Mouse (Mus musculus): ENCODE results near the gene Rgs16. TPM values are rescaled to one million over a fixed set of nuclear protein-coding genes. Genes with fewer than 3 reads are reported as not detected.

Gene Rgs16
- total and polyA plus RNA-seq, 3 experiments = not detected

DNA sequence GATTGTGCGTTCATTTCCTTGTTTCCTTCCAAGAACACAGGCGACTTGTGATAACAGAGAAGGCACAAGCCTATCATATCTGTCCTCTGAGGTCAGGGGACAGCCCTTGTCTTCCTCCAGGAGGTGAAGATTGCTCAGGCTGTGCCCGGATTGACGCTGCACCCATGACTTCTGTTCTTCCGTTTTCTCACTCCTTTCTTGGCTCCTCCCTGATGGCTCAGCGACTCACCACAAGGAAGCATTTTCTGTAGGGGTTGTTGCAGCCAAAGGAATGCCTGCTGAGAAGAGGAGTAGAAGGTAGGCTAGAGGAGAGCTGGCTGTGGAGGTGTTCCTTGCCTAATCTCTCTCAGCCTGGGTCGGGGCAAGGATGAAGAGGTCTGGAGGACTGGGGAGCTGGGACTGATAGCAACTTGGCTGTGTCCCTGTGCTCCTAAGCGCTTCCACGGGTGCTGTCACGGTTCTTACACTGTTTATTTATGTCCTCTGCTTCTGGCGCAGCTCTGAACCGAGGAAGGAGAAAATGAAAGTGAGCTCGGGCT is 11.7 kb downstream of the Rgs16 start:
- peaks cover 67% of the 10 kb centered on the region for H3K4me1 ChIP-seq (ENCODE audit: insufficient read depth, low read depth, low read length)
- peaks cover 30% of the 10 kb centered on the region for H3K36me3 ChIP-seq (replicated peaks)
- DNase-seq (ENCODE audit: low spot score) = peak; percentile 45
- TF ChIP-seq CTCF (IDR thresholded peaks at IDR 0.05; ENCODE audit: low read depth, low read length) (no peak), TAL1 (conservative IDR thresholded peaks at IDR 0.05; ENCODE audit: low read depth, low read length) (no peak), POLR2AphosphoS5 (IDR thresholded peaks at IDR 0.05; ENCODE audit: insufficient replicate concordance, low read depth, low read length) (no peak), GATA2 (IDR thresholded peaks at IDR 0.05; ENCODE audit: borderline replicate concordance, low read depth, low read length) (no peak), GATA1 (IDR thresholded peaks at IDR 0.05; ENCODE audit: borderline replicate concordance, low read length) (no peak)
- no peaks in the 10 kb centered on the region for H3K9me3 ChIP-seq (replicated peaks)
- no peaks in the 10 kb centered on the region for H3K27me3 ChIP-seq (ENCODE audit: insufficient read depth, low read length)
- H3K4me3 ChIP-seq (ENCODE audit: low read depth, low read length) = peak overlapping the region; percentile 68
- peak; percentile 76 for ATAC-seq (ENCODE audit: extremely low read depth, insufficient number of reproducible peaks, low FRiP score, poor library complexity, severe bottlenecking)

DNA sequence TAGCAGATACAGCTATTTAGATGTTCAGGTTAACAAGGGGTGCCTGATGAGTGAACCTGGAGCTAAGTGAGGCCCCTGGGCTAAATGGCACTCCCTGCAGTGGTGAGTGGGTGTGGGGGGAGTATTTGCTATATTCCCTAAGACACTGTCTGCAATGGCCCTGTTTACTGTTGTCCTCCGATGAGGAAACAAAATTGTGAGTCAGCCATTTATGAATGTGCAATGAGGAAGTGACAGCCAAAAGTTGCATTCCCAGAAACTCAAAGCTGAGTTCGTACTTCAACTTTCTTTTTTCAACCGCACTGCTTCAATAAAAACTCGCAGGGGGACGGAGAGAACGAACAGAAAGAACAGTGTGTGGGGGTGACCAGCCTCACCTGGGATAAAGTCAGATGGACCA is 12.4 kb downstream of the Rgs16 start:
- no peak for ATAC-seq (ENCODE audit: extremely low read depth, insufficient number of reproducible peaks, low FRiP score, poor library complexity, severe bottlenecking)
- Histone ChIP-seq H3K9me3 (replicated peaks) (no peaks in the 10 kb centered on the region), H3K4me1 (ENCODE audit: insufficient read depth, low read depth, low read length) (peaks cover 65% of the 10 kb centered on the region), H3K4me3 (ENCODE audit: low read depth, low read length) (peak overlapping the region; percentile 68), H3K27me3 (ENCODE audit: insufficient read depth, low read length) (no peaks in the 10 kb centered on the region), H3K36me3 (replicated peaks) (peaks cover 30% of the 10 kb centered on the region)
- TF ChIP-seq GATA1 (IDR thresholded peaks at IDR 0.05; ENCODE audit: borderline replicate concordance, low read length) = no peak
- TF ChIP-seq POLR2AphosphoS5 (IDR thresholded peaks at IDR 0.05; ENCODE audit: insufficient replicate concordance, low read depth, low read length) = no peak
- TF ChIP-seq GATA2 (IDR thresholded peaks at IDR 0.05; ENCODE audit: borderline replicate concordance, low read depth, low read length) = no peak
- no peak for TF ChIP-seq CTCF (IDR thresholded peaks at IDR 0.05; ENCODE audit: low read depth, low read length)
- TF ChIP-seq TAL1 (conservative IDR thresholded peaks at IDR 0.05; ENCODE audit: low read depth, low read length) = no peak
- no peak for DNase-seq (ENCODE audit: low spot score)

DNA sequence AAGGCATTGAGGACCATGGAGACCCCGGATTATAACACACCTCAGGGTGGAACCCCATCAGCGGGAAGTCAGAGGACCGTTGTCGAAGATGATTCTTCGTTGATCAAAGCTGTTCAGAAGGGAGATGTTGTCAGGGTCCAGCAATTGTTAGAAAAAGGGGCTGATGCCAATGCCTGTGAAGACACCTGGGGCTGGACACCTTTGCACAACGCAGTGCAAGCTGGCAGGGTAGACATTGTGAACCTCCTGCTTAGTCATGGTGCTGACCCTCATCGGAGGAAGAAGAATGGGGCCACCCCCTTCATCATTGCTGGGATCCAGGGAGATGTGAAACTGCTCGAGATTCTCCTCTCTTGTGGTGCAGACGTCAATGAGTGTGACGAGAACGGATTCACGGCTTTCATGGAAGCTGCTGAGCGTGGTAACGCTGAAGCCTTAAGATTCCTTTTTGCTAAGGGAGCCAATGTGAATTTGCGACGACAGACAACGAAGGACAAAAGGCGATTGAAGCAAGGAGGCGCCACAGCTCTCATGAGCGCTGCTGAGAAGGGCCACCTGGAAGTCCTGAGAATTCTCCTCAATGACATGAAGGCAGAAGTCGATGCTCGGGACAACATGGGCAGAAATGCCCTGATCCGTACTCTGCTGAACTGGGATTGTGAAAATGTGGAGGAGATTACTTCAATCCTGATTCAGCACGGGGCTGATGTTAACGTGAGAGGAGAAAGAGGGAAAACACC is 13.7 kb downstream of the Rgs16 start:
- DNase-seq (ENCODE audit: low spot score) (no peak), ATAC-seq (ENCODE audit: extremely low read depth, insufficient number of reproducible peaks, low FRiP score, poor library complexity, severe bottlenecking) (no peak)
- no peaks in the 10 kb centered on the region for H3K9me3 ChIP-seq (replicated peaks)
- no peaks in the 10 kb centered on the region for H3K27me3 ChIP-seq (ENCODE audit: insufficient read depth, low read length)
- no peak overlapping the region; the same call in 1 of the 2 replicates for H3K4me3 ChIP-seq (ENCODE audit: low read depth, low read length)
- H3K36me3 ChIP-seq (replicated peaks) = peaks cover 41% of the 10 kb centered on the region
- no peak for TF ChIP-seq POLR2AphosphoS5 (IDR thresholded peaks at IDR 0.05; ENCODE audit: insufficient replicate concordance, low read depth, low read length)
- TF ChIP-seq GATA2 (IDR thresholded peaks at IDR 0.05; ENCODE audit: borderline replicate concordance, low read depth, low read length) = no peak
- no peak for TF ChIP-seq CTCF (IDR thresholded peaks at IDR 0.05; ENCODE audit: low read depth, low read length)
- no peak for TF ChIP-seq TAL1 (conservative IDR thresholded peaks at IDR 0.05; ENCODE audit: low read depth, low read length)
- TF ChIP-seq GATA1 (IDR thresholded peaks at IDR 0.05; ENCODE audit: borderline replicate concordance, low read length) = no peak
- H3K4me1 ChIP-seq (ENCODE audit: insufficient read depth, low read depth, low read length) = peaks cover 59% of the 10 kb centered on the region

DNA sequence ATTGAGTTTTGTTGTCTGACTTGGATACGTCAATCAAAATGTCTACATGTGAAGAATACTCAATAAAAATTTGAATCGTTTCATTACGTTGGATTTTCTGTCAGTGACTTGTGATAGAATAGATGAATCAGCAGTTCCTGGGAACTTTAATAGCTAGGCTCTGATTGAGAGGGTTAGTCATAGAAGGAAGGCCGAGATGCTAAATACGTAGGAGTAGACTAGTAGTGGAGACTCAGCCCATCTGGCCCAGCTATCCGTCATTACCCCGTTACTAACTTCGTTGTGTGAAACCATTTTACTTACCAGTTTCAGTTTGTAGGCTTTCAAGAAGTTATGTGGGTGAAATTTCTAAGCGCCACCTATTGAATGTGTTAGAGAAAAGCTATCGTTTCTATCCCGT is 24.0 kb downstream of the Rgs16 start:
- Histone ChIP-seq H3K4me1 (ENCODE audit: insufficient read depth, low read depth, low read length) (peaks cover 18% of the 10 kb centered on the region), H3K4me3 (ENCODE audit: low read depth, low read length) (no peak overlapping the region), H3K9me3 (replicated peaks) (no peaks in the 10 kb centered on the region), H3K36me3 (replicated peaks) (peaks cover 33% of the 10 kb centered on the region), H3K27me3 (ENCODE audit: insufficient read depth, low read length) (no peaks in the 10 kb centered on the region)
- ATAC-seq (ENCODE audit: extremely low read depth, insufficient number of reproducible peaks, low FRiP score, poor library complexity, severe bottlenecking) (no peak), DNase-seq (ENCODE audit: low spot score) (no peak)
- TF ChIP-seq POLR2AphosphoS5 (IDR thresholded peaks at IDR 0.05; ENCODE audit: insufficient replicate concordance, low read depth, low read length) (no peak), GATA2 (IDR thresholded peaks at IDR 0.05; ENCODE audit: borderline replicate concordance, low read depth, low read length) (no peak), CTCF (IDR thresholded peaks at IDR 0.05; ENCODE audit: low read depth, low read length) (no peak), TAL1 (conservative IDR thresholded peaks at IDR 0.05; ENCODE audit: low read depth, low read length) (no peak), GATA1 (IDR thresholded peaks at IDR 0.05; ENCODE audit: borderline replicate concordance, low read length) (no peak)

DNA sequence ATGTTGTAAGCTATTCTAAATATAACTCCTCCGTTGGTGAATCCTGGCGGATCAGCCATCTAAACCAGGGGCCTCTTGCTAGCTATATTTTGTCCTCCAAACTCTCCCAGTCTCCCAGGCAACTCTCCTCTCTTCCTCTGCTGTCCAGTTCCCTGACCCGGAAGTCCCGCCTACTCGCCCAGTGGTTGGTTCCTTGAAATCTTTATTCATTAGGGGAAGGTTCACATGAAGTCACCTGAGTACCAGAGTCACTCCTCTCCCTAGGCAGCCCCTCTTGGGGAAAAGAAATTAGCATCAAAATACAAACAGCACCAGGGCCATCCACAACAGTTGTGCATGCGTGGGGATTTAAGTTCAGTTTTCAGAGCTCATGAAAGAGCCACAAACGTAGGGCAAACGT is 26.1 kb downstream of the Rgs16 start:
- H3K4me3 ChIP-seq (ENCODE audit: low read depth, low read length) = no peak overlapping the region
- ATAC-seq (ENCODE audit: extremely low read depth, insufficient number of reproducible peaks, low FRiP score, poor library complexity, severe bottlenecking) (no peak), DNase-seq (ENCODE audit: low spot score) (no peak)
- H3K27me3 ChIP-seq (ENCODE audit: insufficient read depth, low read length) = peaks cover 3% of the 10 kb centered on the region; the same call in 1 of the 2 replicates
- TF ChIP-seq TAL1 (conservative IDR thresholded peaks at IDR 0.05; ENCODE audit: low read depth, low read length) (no peak), POLR2AphosphoS5 (IDR thresholded peaks at IDR 0.05; ENCODE audit: insufficient replicate concordance, low read depth, low read length) (no peak), CTCF (IDR thresholded peaks at IDR 0.05; ENCODE audit: low read depth, low read length) (no peak), GATA2 (IDR thresholded peaks at IDR 0.05; ENCODE audit: borderline replicate concordance, low read depth, low read length) (no peak), GATA1 (IDR thresholded peaks at IDR 0.05; ENCODE audit: borderline replicate concordance, low read length) (no peak)
- H3K36me3 ChIP-seq (replicated peaks) = peaks cover 16% of the 10 kb centered on the region
- H3K4me1 ChIP-seq (ENCODE audit: insufficient read depth, low read depth, low read length) = peaks cover 18% of the 10 kb centered on the region
- no peaks in the 10 kb centered on the region for H3K9me3 ChIP-seq (replicated peaks)

DNA sequence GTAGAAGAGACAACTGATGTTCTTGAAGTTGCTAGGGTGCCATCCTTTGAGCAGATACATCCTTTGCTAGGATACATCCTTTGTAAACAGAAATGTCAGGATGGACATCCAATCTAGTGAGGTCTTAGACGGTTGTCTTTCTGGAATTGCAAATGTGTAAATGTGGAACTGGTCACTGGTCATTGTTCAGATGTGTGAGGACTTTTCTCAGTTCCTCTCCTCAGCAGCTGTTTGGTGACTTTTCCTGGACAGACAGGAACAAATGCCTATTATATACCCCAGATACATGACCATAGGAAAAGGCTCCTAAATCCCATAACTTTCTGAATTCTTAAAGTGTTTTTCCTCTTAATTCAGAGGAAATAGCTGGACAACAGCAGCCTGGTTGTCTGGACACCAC is 27.1 kb downstream of the Rgs16 start:
- H3K9me3 ChIP-seq (replicated peaks) = no peaks in the 10 kb centered on the region
- peaks cover 18% of the 10 kb centered on the region for H3K4me1 ChIP-seq (ENCODE audit: insufficient read depth, low read depth, low read length)
- peaks cover 3% of the 10 kb centered on the region; the same call in 1 of the 2 replicates for H3K27me3 ChIP-seq (ENCODE audit: insufficient read depth, low read length)
- DNase-seq (ENCODE audit: low spot score) = no peak
- TF ChIP-seq CTCF (IDR thresholded peaks at IDR 0.05; ENCODE audit: low read depth, low read length) (no peak), GATA1 (IDR thresholded peaks at IDR 0.05; ENCODE audit: borderline replicate concordance, low read length) (no peak), TAL1 (conservative IDR thresholded peaks at IDR 0.05; ENCODE audit: low read depth, low read length) (no peak), GATA2 (IDR thresholded peaks at IDR 0.05; ENCODE audit: borderline replicate concordance, low read depth, low read length) (no peak), POLR2AphosphoS5 (IDR thresholded peaks at IDR 0.05; ENCODE audit: insufficient replicate concordance, low read depth, low read length) (no peak)
- peaks cover 7% of the 10 kb centered on the region for H3K36me3 ChIP-seq (replicated peaks)
- ATAC-seq (ENCODE audit: extremely low read depth, insufficient number of reproducible peaks, low FRiP score, poor library complexity, severe bottlenecking) = no peak
- H3K4me3 ChIP-seq (ENCODE audit: low read depth, low read length) = no peak overlapping the region

All from G1E (cell line).